Mouse (Mus musculus) midbrain, embryonic 12.5 days (tissue): ENCODE results near the gene Izumo3. TPM values are rescaled to one million over a fixed set of nuclear protein-coding genes. Genes with fewer than 3 reads are reported as not detected.
"Not testable (repeated sequence)": the region's sequence is repeated elsewhere in the genome, so short reads cannot be mapped to it uniquely, and the experiment has no call there.

Experiments used
- ATAC-seq: fragments of 200-750 bp; cut with Nextera tagmentation; 2 replicates; pipeline ENCODE4 v1.8.0; 2017; ENCODE audit warnings: low read depth, moderate TSS enrichment, moderate library complexity; ENCODE audit not compliant: low FRiP score
- H3K27ac ChIP-seq: fragments of 300-500 bp; sonication (generic); replicated peaks from 2 replicates; pipeline ENCODE4 v1.5.1; 2016; ENCODE audit warnings: mild to moderate bottlenecking
- H3K27me3 ChIP-seq: fragments of 300-500 bp; sonication (generic); 2 replicates; pipeline ENCODE4 v1.6.1; 2016; ENCODE audit warnings: mild to moderate bottlenecking
- H3K36me3 ChIP-seq: fragments of 300-500 bp; sonication (generic); 2 replicates; pipeline ENCODE4 v1.6.1; 2016
- H3K4me1 ChIP-seq: fragments of 300-500 bp; sonication (generic); 2 replicates; pipeline ENCODE4 v1.6.1; 2016
- H3K4me2 ChIP-seq: fragments of 300-500 bp; sonication (generic); replicated peaks from 2 replicates; pipeline ENCODE4 v1.6.1; 2016; ENCODE audit warnings: mild to moderate bottlenecking, moderate library complexity
- H3K4me3 ChIP-seq: fragments of 300-500 bp; sonication (generic); 2 replicates; pipeline ENCODE4 v1.5.1; 2016; ENCODE audit warnings: mild to moderate bottlenecking
- H3K9ac ChIP-seq: fragments of 300-500 bp; sonication (generic); replicated peaks from 2 replicates; pipeline ENCODE4 v1.6.1; 2016; ENCODE audit warnings: mild to moderate bottlenecking, moderate library complexity
- H3K9me3 ChIP-seq: fragments of 300-500 bp; sonication (generic); 2 replicates; pipeline ENCODE4 v1.6.1; 2016; ENCODE audit warnings: mild to moderate bottlenecking
- WGBS: fragments of 180-500 bp; shearing (Covaris S2); methylation state at CpG from one replicate; pipeline ENCODE4 v1.1.7; 2016; 5-methylcytosine and 5-hydroxymethylcytosine counted together
- polyA plus RNA-seq: library from polyadenylated mRNA; unstranded; fragments of >200 nt; fragmentation: Nextera tagmentation; extraction: Ambion mirVana; gene quantifications from 2 replicates; pipeline ENCODE4 v1.2.1, GENCODE M21; 2016

Gene Izumo3
- polyA plus RNA-seq = not detected in 2 replicates

DNA sequence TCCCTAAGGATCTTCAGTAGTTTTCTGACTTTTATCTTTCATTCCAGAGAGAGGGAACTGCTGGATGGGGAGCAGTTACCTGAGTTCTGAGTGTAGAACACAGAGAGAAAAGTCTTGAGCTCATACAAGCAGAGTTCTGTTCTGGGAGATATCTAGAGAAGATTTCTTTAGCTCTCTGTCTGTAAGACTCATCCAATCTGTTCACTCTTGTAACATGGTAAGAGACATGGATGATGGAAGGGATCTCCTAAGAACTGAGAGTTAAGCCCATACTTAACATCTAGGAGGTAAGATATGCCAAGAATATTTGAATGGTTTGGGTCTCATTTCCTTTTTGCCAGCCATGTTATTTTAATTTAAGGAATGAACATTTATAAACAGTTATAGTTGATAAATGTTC, at the start of gene Izumo3:
Gene Izumo3, minus strand, starts transcription at position 101 of the 400 bp plus-strand sequence.
- Histone ChIP-seq H3K9me3 (no peaks in the 10 kb centered on the region), H3K4me2 (no peak within 1 kb of the TSS), H3K36me3 (no peaks in the 10 kb centered on the region), H3K27ac (no peak within 1 kb of the TSS), H3K4me1 (no peaks in the 10 kb centered on the region), H3K27me3 (no peaks in the 10 kb centered on the region), H3K9ac (no peak within 1 kb of the TSS), H3K4me3 (no peak within 1 kb of the TSS)
- no peak for ATAC-seq

- ATAC-seq = not testable (repeated sequence)
- WGBS = 86% methylated on average over 1 of the region's 1 CpGs
Observed at GRCm38 (mm10) chr4:92191649-92192048, 44.6 kb upstream of the Izumo3 start, which contains the start of gene Gm12666. Gene Gm12666, minus strand, starts transcription at chr4:92191749.

GRCm38 (mm10) chr4:92152646-92153045, 5.6 kb upstream of the Izumo3 start:
- no peak for ATAC-seq
- no peak overlapping the region for H3K4me3 ChIP-seq
- H3K27me3 ChIP-seq = no peaks in the 10 kb centered on the region
- no peak overlapping the region for H3K4me2 ChIP-seq
- H3K36me3 ChIP-seq = no peaks in the 10 kb centered on the region
- no peak overlapping the region for H3K27ac ChIP-seq
- H3K4me1 ChIP-seq = no peaks in the 10 kb centered on the region
- WGBS = 89% methylated on average over 1 of the region's 1 CpGs
- H3K9me3 ChIP-seq = no peaks in the 10 kb centered on the region
- H3K9ac ChIP-seq = no peak overlapping the region

More at GRCm38 (mm10) chr4:92191649-92192048, 44.6 kb upstream of the Izumo3 start, which contains the start of gene Gm12666:
- H3K4me3 ChIP-seq, H3K9ac ChIP-seq, H3K4me1 ChIP-seq, H3K9me3 ChIP-seq, H3K27me3 ChIP-seq, H3K36me3 ChIP-seq, H3K4me2 ChIP-seq, H3K27ac ChIP-seq: not testable (repeated sequence)

DNA sequence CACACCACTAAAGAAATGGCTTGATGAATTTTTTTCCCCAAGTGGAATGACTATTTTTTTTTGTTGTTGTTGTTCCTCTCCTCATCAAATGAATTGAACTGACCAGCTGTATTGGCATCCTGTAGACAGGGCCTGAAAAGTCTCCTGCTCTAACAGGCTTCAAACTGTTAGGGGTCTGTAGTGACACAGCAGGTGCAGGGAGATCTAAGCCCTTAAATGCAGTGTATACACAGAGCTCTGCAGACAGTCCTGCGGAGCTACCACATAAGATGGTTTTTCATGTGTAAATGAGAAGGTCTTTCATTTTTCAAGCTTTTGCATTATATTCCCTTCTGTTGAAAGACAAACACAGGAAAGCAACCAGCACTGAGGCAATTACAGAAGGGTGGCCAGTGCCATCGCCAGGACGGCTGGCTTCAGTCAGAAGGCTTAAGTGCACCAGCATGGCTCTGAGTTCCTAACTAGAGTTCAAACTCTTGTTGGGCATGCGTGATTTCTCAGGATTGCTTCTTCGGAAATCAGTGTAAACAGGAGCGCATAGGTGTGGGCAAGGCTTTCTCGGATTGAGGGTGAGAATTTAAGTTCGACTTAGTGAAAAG, 35.5 kb downstream of the Izumo3 start:
- no peaks in the 10 kb centered on the region for H3K9me3 ChIP-seq
- H3K4me3 ChIP-seq = no peak overlapping the region
- H3K4me1 ChIP-seq = peaks cover 5% of the 10 kb centered on the region; the same call in 1 of the 2 replicates
- H3K27ac ChIP-seq = no peak overlapping the region
- H3K36me3 ChIP-seq = no peaks in the 10 kb centered on the region
- H3K27me3 ChIP-seq = no peaks in the 10 kb centered on the region
- peak; percentile 92 for ATAC-seq
- H3K4me2 ChIP-seq = peak overlapping the region; percentile 14; the same call in 1 of the 2 replicates
- 20% methylated on average over 8 of the region's 8 CpGs for WGBS
- H3K9ac ChIP-seq = no peak overlapping the region

DNA sequence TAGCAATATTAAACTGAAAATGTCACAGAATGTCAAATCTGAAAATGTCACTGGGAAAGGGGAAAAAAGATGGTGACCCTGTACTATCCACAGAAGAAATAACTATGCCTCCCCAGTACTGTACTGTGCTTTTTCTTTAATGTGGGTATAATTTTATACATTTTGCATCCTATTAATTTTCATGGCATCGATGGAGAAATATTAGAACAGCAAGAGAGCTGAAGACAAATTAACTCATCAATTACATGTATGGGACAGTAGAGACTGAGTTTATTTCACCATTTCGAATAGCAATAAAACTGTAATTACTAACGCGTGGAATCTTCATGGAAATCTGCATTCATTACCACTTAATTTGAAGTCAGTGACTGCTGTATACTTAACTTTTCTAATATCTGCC, 49.6 kb downstream of the Izumo3 start:
- Histone ChIP-seq H3K4me3 (no peak overlapping the region), H3K36me3 (no peaks in the 10 kb centered on the region), H3K4me2 (no peak overlapping the region), H3K4me1 (no peaks in the 10 kb centered on the region), H3K27me3 (no peaks in the 10 kb centered on the region), H3K9ac (no peak overlapping the region), H3K27ac (no peak overlapping the region), H3K9me3 (no peaks in the 10 kb centered on the region)
- no peak for ATAC-seq
- 90% methylated on average over 4 of the region's 4 CpGs for WGBS

DNA sequence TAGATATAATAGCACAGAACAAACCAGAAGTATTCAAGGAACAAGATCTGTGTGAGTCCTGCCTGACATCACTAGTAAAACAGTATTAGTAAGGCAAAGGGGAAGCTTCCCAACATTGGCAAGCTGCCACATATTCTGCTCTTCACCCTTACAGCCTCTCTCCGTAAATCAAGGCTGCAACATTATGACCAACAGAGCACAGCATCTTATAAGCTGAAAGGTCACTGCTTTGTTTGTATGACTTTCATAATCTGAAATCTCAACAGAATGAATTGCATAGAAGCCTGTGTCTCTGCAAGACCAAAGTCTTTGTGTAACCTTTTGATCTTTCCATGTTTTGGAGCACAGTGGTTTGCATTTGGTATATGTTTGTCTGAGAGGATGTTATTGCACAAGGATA, 51.1 kb downstream of the Izumo3 start:
- H3K4me3 ChIP-seq = no peak overlapping the region
- no peaks in the 10 kb centered on the region for H3K9me3 ChIP-seq
- no peaks in the 10 kb centered on the region for H3K27me3 ChIP-seq
- WGBS = 45% methylated on average over 1 of the region's 1 CpGs
- ATAC-seq = no peak
- no peaks in the 10 kb centered on the region for H3K36me3 ChIP-seq
- H3K27ac ChIP-seq = no peak overlapping the region
- no peak overlapping the region for H3K4me2 ChIP-seq
- no peak overlapping the region for H3K9ac ChIP-seq
- no peaks in the 10 kb centered on the region for H3K4me1 ChIP-seq

Other genes with a start within 250 kb of the Izumo3 start
- gene Gm12666, start 44.5 kb upstream of the Izumo3 start, polyA plus RNA-seq = not detected in 2 replicates